In the genomic region with DNA sequence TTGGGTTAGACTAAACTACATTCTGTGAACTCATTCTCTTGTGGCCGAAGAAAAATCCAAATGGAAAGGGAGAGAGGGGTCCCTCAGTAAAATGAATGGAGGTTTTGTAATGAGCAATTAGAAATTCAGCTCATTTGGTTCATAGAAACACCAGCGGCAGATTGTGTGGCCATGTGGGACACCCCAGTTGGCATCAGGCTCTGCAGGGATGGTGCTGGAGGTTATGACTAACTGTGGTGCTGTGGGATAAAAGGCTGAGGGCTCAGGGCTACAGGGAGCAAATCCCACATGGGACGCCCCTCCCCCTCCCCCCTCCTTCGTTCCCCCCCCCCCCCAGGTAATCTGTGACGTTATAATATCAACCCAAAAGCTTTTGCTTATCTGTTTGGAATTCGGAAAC, we compare ENCODE assay signal across 12 mouse cellular contexts.
A peak's percentile ranks its signal among the peaks of the same experiment; 100 is the strongest.
DNase-seq lines count a peak whose midpoint lies in the region; ATAC-seq lines count a peak whose summit lies in the region.
"Had no signal": no experiment of that assay in that cellular context is flagged by ENCODE, and none has a peak within 500 bp of the region (broad histone marks: within the 10 kb centered on the region; RNA-seq: fewer than 3 reads in every experiment).

No protein-coding gene starts in this region.

- no peak overlapping the region for H3K9ac ChIP-seq in forebrain, embryonic 13.5 days
- H3K9ac ChIP-seq: limb, embryonic 12.5 days had no signal

- ATAC-seq in forebrain, embryonic 13.5 days: peak; percentile 88
- ATAC-seq: lung, postnatal 0 days had no signal

- H3K36me3 ChIP-seq in forebrain, embryonic 13.5 days (ENCODE audit: poor library complexity, severe bottlenecking): no peaks in the 10 kb centered on the region
- no peaks in the 10 kb centered on the region for H3K36me3 ChIP-seq in heart, embryonic 10.5 days
- H3K36me3 ChIP-seq: limb, embryonic 12.5 days had no signal

- peaks cover 29% of the 10 kb centered on the region for H3K4me1 ChIP-seq in forebrain, embryonic 13.5 days
- H3K4me1 ChIP-seq in heart, embryonic 10.5 days: no peaks in the 10 kb centered on the region

- H3K27ac ChIP-seq in forebrain, embryonic 13.5 days: peak overlapping the region; percentile 89
- no peak overlapping the region for H3K27ac ChIP-seq in heart, embryonic 10.5 days
- H3K27ac ChIP-seq: kidney, postnatal 0 days; limb, embryonic 12.5 days had no signal

- no peak overlapping the region for H3K4me3 ChIP-seq in forebrain, embryonic 13.5 days
- no peak overlapping the region for H3K4me3 ChIP-seq in heart, embryonic 10.5 days
- H3K4me3 ChIP-seq: limb, embryonic 12.5 days had no signal

- H3K4me2 ChIP-seq in forebrain, embryonic 13.5 days: 0 out of 2 replicates have a peak overlapping the region, but pooled peaks have one; percentile 10
- H3K4me2 ChIP-seq: limb, embryonic 12.5 days had no signal

- WGBS in forebrain, embryonic 13.5 days: 43% methylated on average over 5 of the region's 6 CpGs
- 70% methylated on average over 5 of the region's 6 CpGs for WGBS in heart, embryonic 10.5 days

- H3K27me3 ChIP-seq in forebrain, embryonic 13.5 days: peaks cover 7% of the 10 kb centered on the region; the same call in 1 of the 2 replicates
- H3K27me3 ChIP-seq in heart, embryonic 10.5 days (ENCODE audit: insufficient read depth, poor library complexity, severe bottlenecking): no peaks in the 10 kb centered on the region
- H3K27me3 ChIP-seq: limb, embryonic 12.5 days had no signal

- no peaks in the 10 kb centered on the region for H3K9me3 ChIP-seq in forebrain, embryonic 13.5 days (replicated peaks)
- H3K9me3 ChIP-seq in heart, embryonic 10.5 days: no peaks in the 10 kb centered on the region
- H3K9me3 ChIP-seq: limb, embryonic 12.5 days had no signal

- DNase-seq in right cerebral cortex, postnatal 4 days: peak; percentile 12
- no peak for DNase-seq in right cerebral cortex, adult 2 months (ENCODE audit: low spot score in 2 of 2)
- peak; percentile 46 to 51 for DNase-seq in layer of hippocampus, adult 8-10 months (ENCODE audit: low spot score in 2 of 2)
- DNase-seq in heart, embryonic 10.5 days (ENCODE audit: low spot score): no peak
- no peak for DNase-seq in T-cell, adult 2 months (ENCODE audit: low spot score)
- no peak for DNase-seq in spleen, postnatal 36 days (ENCODE audit: low spot score in 2 of 2)
- DNase-seq in frontal cortex, postnatal 10 days (ENCODE audit: low spot score in 2 of 2): no peak
- DNase-seq: right cerebral cortex, postnatal 25 days had no signal

Comparison
In these comparisons a context has a peak if more than half of its experiments do, and no peak if none do; other contexts are left out.
1. DNase-seq: peak in right cerebral cortex, postnatal 4 days (single experiment) and layer of hippocampus, adult 8-10 months (2 of 2); none in right cerebral cortex, adult 2 months (0 of 2), heart, embryonic 10.5 days (single experiment), T-cell, adult 2 months (single experiment), spleen, postnatal 36 days (0 of 2) and frontal cortex, postnatal 10 days (0 of 2).